Mouse (Mus musculus) erythroblast, embryonic 14.5 days (primary cell): Measurements from ENCODE around the gene Gm13691.

ENCODE experiments used
- GATA1 ChIP-seq: IDR thresholded peaks from 2 replicates; pipeline ENCODE4 v1.6.1; 2012; ENCODE audit warnings: low read length, inconsistent platforms, mixed read lengths
- TAL1 ChIP-seq: IDR thresholded peaks from 3 replicates; pipeline ENCODE4 v1.6.1; 2012; ENCODE audit warnings: low read length, inconsistent platforms, mixed read lengths

- TF ChIP-seq GATA1: no peak
- TF ChIP-seq TAL1: no peak
Observed at GRCm38 (mm10) chr2:84018330-84018729, 28.0 kb downstream of the Gm13691 start.
